Mouse (Mus musculus): ENCODE measurements at regions not wholly inside any gene's neighbourhood (a gene's known extent, or its start where the extent isn't known, plus 50 kb on each side); places are given as distances from the start of the nearest gene placed in this dataset.

GRCm38 (mm10) chr12:49946752-49947260 lies 561.8 kb downstream of the Gm43517 start:
- TF ChIP-seq CTCF (IDR thresholded peaks at IDR 0.05; ENCODE audit: borderline replicate concordance, extremely low read depth, insufficient read depth, insufficient read length) (no peak), POLR2A (IDR thresholded peaks at IDR 0.05; ENCODE audit: borderline replicate concordance, extremely low read depth, insufficient read depth, insufficient read length, poor library complexity, severe bottlenecking) (no peak)
- DNase-seq (ENCODE audit: low read depth), result peak; percentile 59

DNA sequence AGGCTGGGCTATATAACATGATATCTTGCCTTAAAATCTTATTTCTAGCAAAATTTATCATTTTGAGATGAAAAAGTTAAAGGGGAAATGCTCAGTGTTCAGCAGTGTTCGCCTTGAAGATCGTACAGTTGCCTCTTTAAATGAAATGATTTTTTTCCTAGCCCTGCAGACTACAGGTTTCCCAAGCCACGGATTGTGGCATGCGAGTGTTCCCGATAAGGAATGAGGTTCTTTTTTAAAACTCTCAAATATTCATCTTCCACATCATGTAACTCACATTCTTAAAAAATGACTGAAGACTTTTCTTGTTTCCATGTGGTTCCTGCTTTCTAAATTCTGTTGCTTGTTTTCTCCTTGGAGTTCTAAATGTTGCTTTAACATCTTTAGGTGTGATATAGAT lies 566.0 kb downstream of the Gm43517 start:
- DNase-seq (ENCODE audit: low read depth), result no peak
- TF ChIP-seq CTCF (IDR thresholded peaks at IDR 0.05; ENCODE audit: borderline replicate concordance, extremely low read depth, insufficient read depth, insufficient read length) (no peak), POLR2A (IDR thresholded peaks at IDR 0.05; ENCODE audit: borderline replicate concordance, extremely low read depth, insufficient read depth, insufficient read length, poor library complexity, severe bottlenecking) (no peak)

- peak; percentile 88 for DNase-seq (ENCODE audit: low read depth)
- peak; percentile 63; the same call in 1 of the 2 replicates for TF ChIP-seq CTCF (IDR thresholded peaks at IDR 0.05; ENCODE audit: borderline replicate concordance, extremely low read depth, insufficient read depth, insufficient read length)
- TF ChIP-seq POLR2A (IDR thresholded peaks at IDR 0.05; ENCODE audit: borderline replicate concordance, extremely low read depth, insufficient read depth, insufficient read length, poor library complexity, severe bottlenecking), result no peak
Observed at GRCm38 (mm10) chr12:49951821-49952220, 566.8 kb downstream of the Gm43517 start.

DNA sequence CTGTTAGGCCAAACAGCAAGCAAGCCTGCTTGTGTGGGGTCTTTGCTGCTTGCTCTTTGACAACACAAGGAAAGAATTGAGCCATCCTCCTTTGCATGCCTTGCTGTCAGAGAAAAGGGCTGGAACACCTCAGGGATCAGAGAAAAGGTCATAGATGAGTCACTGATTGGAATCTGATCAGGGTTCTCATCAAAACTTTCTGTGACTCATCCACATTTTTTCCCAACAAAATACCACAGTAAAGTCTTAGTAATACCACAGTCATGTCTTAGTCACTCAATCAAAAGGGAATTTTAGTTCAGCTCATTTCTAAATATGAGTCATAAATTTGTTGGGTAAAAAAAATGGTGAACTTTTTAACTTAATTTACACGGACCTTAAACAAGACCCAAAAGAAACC lies 583.1 kb downstream of the Gm43517 start:
- no peak for DNase-seq (ENCODE audit: low read depth)
- no peak for TF ChIP-seq CTCF (IDR thresholded peaks at IDR 0.05; ENCODE audit: borderline replicate concordance, extremely low read depth, insufficient read depth, insufficient read length)
- TF ChIP-seq POLR2A (IDR thresholded peaks at IDR 0.05; ENCODE audit: borderline replicate concordance, extremely low read depth, insufficient read depth, insufficient read length, poor library complexity, severe bottlenecking), result no peak

DNA sequence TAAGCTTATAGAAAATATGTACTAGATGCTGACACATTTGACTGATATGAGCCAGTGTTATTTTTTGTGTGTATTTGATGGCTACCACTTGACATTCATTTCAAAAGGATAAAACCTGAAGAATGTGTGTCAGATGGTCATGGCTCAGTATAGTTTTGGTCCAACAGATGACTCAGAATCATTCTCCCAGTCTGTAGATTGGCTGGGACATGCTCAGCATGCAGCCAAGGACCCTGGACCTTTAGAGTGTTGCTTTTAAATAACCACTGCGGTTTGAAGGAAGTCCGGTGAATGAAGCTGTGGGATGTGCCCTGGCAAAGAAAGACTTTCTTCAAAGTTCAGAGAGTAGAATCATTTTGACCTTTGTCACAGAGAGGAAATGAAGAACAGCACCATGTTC lies 584.6 kb downstream of the Gm43517 start:
- no peak for TF ChIP-seq CTCF (IDR thresholded peaks at IDR 0.05; ENCODE audit: borderline replicate concordance, extremely low read depth, insufficient read depth, insufficient read length)
- no peak for TF ChIP-seq POLR2A (IDR thresholded peaks at IDR 0.05; ENCODE audit: borderline replicate concordance, extremely low read depth, insufficient read depth, insufficient read length, poor library complexity, severe bottlenecking)
- no peak for DNase-seq (ENCODE audit: low read depth)

- peak; percentile 95 for DNase-seq (ENCODE audit: low read depth)
- no peak for TF ChIP-seq POLR2A (IDR thresholded peaks at IDR 0.05; ENCODE audit: borderline replicate concordance, extremely low read depth, insufficient read depth, insufficient read length, poor library complexity, severe bottlenecking)
- no peak for TF ChIP-seq CTCF (IDR thresholded peaks at IDR 0.05; ENCODE audit: borderline replicate concordance, extremely low read depth, insufficient read depth, insufficient read length)
Observed at GRCm38 (mm10) chr12:49974591-49975323, 589.8 kb downstream of the Gm43517 start.

GRCm38 (mm10) chr12:49975553-49975952 lies 590.6 kb downstream of the Gm43517 start:
- peak; percentile 64 for DNase-seq (ENCODE audit: low read depth)
- TF ChIP-seq CTCF (IDR thresholded peaks at IDR 0.05; ENCODE audit: borderline replicate concordance, extremely low read depth, insufficient read depth, insufficient read length) (no peak), POLR2A (IDR thresholded peaks at IDR 0.05; ENCODE audit: borderline replicate concordance, extremely low read depth, insufficient read depth, insufficient read length, poor library complexity, severe bottlenecking) (no peak)

DNA sequence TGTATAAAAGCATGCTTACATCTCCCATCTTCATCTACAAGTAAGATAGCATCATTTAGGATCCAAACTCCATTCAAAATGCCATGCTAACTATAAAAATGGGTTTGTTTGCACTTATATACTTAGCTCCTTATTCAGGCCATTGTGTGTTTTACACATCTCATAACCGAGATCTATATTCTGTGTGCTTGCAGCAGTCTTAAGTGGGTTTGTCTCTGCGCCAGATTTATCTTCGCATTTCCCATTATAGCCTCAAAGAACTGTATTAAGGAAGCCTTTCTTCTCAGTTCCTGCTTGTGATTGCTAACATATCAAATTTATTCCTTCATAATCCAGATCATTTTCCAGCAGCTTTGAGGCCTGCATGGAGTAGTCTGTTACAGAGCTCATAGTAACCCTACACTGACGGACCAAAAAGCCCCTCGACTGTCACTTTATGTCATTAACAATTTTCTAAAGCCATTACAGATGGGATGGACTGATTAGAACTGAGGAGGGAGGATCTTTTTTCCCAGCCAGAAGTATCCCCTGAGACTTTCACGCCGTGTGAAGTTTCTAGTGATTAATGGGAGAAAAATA lies 607.6 kb downstream of the Gm43517 start:
- TF ChIP-seq CTCF (IDR thresholded peaks at IDR 0.05; ENCODE audit: borderline replicate concordance, extremely low read depth, insufficient read depth, insufficient read length), result no peak
- no peak for TF ChIP-seq POLR2A (IDR thresholded peaks at IDR 0.05; ENCODE audit: borderline replicate concordance, extremely low read depth, insufficient read depth, insufficient read length, poor library complexity, severe bottlenecking)
- peak; percentile 52 for DNase-seq (ENCODE audit: low read depth)

- TF ChIP-seq CTCF (IDR thresholded peaks at IDR 0.05; ENCODE audit: borderline replicate concordance, extremely low read depth, insufficient read depth, insufficient read length), result no peak
- TF ChIP-seq POLR2A (IDR thresholded peaks at IDR 0.05; ENCODE audit: borderline replicate concordance, extremely low read depth, insufficient read depth, insufficient read length, poor library complexity, severe bottlenecking), result no peak
- DNase-seq (ENCODE audit: low read depth), result no peak
Observed at GRCm38 (mm10) chr12:50038808-50039374, 610.0 kb downstream of the Prkd1 start.

DNA sequence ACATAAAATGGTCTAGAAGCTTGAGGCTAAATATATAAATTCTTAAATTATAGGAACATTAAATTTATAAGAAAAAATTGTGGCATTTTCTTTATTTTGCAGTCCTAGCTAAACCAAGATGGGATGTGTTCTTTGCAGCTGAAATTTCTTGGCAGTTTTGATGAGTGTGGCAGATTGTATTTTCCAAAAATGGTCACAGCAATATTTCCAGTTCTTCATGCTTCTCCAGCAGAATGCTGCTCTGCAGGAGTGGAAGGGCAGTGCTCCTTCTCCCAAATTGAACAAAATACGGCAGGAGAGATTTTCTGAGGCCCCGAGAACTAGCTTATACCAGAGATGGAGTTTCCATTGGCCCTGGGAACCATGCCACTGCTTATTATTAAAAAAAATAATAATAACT lies 587.6 kb downstream of the Prkd1 start:
- DNase-seq (ENCODE audit: low read depth), result no peak
- TF ChIP-seq CTCF (IDR thresholded peaks at IDR 0.05; ENCODE audit: borderline replicate concordance, extremely low read depth, insufficient read depth, insufficient read length), result no peak
- TF ChIP-seq POLR2A (IDR thresholded peaks at IDR 0.05; ENCODE audit: borderline replicate concordance, extremely low read depth, insufficient read depth, insufficient read length, poor library complexity, severe bottlenecking), result no peak

DNA sequence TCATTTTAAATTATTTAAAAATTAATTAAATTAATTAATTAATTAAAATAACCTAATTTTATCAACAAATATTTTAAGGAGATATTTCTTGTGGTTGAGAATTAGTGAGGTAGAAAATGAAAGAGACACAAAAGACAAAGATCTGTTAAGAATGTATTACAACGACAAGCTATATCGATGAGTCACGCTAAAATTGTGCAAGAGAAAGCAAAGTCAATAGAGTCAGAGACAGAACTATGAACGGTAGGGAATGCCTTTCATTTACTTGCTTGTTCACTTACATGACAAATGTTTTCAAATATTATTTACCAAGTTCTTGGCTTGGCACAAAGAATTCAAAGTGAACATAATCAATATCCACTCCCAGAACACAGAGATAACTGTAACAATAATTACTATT lies 582.5 kb downstream of the Prkd1 start:
- TF ChIP-seq CTCF (IDR thresholded peaks at IDR 0.05; ENCODE audit: borderline replicate concordance, extremely low read depth, insufficient read depth, insufficient read length), result no peak
- TF ChIP-seq POLR2A (IDR thresholded peaks at IDR 0.05; ENCODE audit: borderline replicate concordance, extremely low read depth, insufficient read depth, insufficient read length, poor library complexity, severe bottlenecking), result no peak
- DNase-seq (ENCODE audit: low read depth), result no peak

Data from brain, embryonic 14.5 days (tissue).